Mouse (Mus musculus) MEL-GATA-1-ER (cell line): ENCODE data around the gene Cobll1.
"Not testable (repeated sequence)": the region's sequence is repeated elsewhere in the genome, so short reads cannot be mapped to it uniquely, and the experiment has no call there.

Experiments
- DNase-seq: peaks from one replicate; pipeline ENCODE4 v3.0.0-alpha.2; 2012; ENCODE audit warnings: low read depth; ENCODE audit errors: extremely low read depth

The Cobll1 gene

GRCm38 (mm10) chr2:65238964-65239570, at the start of gene Cobll1:
Gene Cobll1 (minus strand): TSS chr2:65239403.
- no peak for DNase-seq

DNA sequence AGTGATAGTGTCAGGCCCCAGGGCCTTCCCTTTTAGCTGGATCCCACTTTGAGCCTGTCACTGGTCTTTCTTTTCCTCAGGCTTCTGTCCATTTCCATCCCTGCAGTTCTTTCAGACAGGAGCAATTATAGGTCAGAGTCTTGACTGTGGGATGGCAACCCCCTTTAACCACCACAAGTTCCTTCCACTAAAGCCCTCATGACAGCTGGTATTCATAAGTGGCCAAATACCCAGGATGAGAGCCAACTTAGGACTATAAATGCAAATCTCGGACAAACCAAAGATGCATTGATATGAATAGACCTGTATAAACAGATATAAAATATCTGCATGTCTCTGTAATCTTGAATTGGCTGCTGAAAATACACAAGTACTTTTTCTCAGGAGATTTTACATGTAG, 49.5 kb upstream of the Cobll1 start:
- no peak for DNase-seq

GRCm38 (mm10) chr2:65285380-65285779, 46.2 kb upstream of the Cobll1 start:
- no peak for DNase-seq

- no peak for DNase-seq
Measured at GRCm38 (mm10) chr2:65282979-65283378, 43.8 kb upstream of the Cobll1 start.

DNA sequence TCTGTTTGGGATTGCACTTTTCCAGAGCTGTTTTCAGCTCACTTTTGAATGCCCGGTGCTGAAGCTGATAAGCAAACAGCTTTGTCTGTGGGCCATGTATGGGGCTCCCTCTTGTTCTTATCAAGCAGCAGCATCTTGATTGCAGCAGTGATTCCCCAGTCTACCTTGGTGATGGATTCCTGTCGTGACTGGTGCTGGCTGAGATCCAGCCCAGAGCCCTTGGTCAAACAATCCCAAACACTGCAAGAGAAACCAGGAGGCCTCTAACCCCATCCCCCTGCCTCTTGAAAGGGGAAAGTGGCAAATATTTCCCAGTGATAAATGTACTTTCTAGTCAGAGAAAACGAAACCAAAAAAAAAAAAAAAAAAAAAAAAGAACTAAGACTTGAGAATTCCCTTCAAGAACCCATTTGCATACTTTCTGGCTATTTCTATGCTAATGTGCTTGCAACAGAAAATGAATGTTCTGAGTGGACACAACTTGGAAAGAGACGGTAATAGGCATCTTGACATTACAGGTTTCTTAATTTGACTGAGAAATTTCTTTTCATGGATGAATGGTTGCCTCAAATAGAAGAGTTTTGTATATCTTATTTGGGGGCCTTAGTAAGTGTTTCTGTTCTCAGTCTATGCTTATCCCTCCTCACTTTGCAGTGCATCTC, 40.0 kb upstream of the Cobll1 start:
- no peak for DNase-seq

GRCm38 (mm10) chr2:65275443-65276061, 36.3 kb upstream of the Cobll1 start:
- no peak for DNase-seq

GRCm38 (mm10) chr2:65273910-65274309, 34.7 kb upstream of the Cobll1 start:
- DNase-seq, result no peak

DNA sequence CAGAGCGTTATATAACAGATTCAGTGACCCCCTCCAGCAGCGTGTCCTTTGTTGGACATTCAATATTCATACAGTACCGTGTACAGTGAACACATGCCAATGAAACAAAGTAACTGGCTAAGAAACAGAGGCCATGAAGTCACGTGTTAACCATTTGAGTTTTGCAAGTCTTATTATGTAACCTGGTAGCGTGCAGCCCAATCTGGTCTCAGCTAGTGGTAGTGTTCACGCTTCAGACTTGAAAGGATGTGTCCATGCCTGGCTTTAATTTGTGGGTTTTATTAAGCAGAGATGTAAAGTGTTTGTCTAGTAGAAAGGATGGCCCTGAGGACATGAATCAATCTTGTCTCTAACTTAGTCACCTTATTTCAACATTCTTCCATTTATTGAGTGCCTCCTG, 29.5 kb upstream of the Cobll1 start:
- DNase-seq, result no peak

DNA sequence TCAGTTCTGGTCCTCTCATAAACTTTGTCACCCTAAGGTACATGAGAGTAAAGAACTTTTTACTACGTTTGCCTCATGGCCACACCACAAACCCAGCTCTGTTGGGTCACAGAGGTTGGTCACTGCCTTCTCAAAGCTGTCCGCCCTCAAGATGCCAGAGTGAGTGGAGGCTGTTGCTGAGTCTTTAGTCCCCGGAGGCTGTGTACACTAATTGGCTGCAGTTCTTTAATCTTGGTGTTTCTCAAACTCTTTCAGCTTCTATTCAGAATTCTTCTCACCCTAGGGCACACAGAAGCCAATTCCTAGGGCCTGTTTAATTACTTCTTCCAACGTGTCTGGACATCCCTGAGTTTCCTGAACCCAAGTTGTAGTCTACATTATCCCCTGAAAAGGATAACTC, 28.6 kb upstream of the Cobll1 start:
- DNase-seq, result no peak

GRCm38 (mm10) chr2:65266576-65267299, 27.5 kb upstream of the Cobll1 start:
- DNase-seq, result no peak

GRCm38 (mm10) chr2:65262251-65262650, 23.0 kb upstream of the Cobll1 start:
- DNase-seq, result no peak

- DNase-seq, result not testable (repeated sequence)
Measured at GRCm38 (mm10) chr2:65260828-65261227, 21.6 kb upstream of the Cobll1 start.

DNA sequence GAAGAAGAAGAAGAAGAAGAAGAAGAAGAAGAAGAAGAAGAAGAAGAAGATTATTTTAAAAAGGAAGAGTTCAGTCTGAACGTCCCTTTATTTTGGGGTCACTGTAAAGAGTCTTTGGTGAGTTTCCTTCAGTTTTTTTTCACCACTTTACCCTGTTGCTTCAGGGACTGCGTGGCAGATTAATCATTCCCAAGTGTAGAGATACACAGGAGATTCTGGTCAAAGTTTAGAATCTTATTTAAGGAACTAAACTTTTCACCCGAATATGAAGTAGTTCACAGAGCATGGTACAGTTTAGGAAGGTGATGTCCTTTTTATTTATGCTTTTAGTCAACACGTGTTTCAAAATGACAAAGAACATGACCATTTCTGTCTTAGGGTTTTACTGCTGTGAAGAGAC, 21.2 kb upstream of the Cobll1 start:
- no peak for DNase-seq

DNA sequence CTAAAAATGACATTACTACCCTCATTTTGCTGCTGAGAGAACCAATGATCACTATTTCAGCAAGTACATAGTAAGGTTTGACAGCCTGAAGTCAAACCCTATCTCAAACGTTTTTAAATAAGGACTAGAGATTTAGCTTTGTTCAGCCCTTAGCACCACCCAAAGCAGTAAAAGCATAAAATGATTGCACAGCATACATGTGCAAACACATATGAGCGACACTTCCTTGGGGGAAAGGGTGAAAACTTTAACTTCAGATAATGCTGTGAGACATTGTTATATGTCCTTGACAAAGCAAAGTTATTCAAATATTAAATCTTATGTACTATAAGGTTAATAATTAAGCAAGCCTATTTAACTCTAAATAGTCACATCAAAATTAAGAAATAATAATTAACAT, 18.2 kb upstream of the Cobll1 start:
- DNase-seq, result no peak

GRCm38 (mm10) chr2:65256494-65257254, 17.5 kb upstream of the Cobll1 start:
- no peak for DNase-seq

DNA sequence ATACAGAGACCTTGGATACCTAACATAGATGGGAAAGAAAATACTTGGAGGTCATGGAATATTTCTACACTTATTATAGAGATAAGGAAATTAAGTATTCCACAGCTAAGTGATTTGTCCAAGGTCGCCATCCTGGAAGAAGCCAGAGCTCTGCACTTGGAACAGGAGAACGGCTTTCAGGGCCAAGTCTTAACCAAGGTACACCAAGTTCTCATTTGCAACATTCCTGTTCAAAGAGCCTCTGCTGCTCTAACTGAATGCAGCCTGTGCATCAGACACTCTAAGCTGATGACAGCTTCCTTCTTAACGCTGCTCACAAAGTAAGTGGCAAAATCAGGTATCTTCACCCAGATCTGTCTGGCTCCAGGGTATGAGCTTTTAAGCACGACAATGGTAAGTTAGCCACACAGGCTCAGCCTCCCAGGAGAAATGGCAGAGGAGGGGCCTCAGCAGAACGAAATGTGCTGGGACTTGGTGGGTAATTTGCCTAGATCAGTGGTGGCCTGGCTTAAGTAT, 11.4 kb upstream of the Cobll1 start:
- DNase-seq, result no peak

GRCm38 (mm10) chr2:65249575-65249974, 10.4 kb upstream of the Cobll1 start:
- DNase-seq, result no peak

GRCm38 (mm10) chr2:65240173-65240745, 1.1 kb upstream of the Cobll1 start:
- no peak for DNase-seq

GRCm38 (mm10) chr2:65238171-65238963, 836 bp downstream of the Cobll1 start:
- no peak for DNase-seq

- DNase-seq, result no peak
Measured at GRCm38 (mm10) chr2:65237610-65238170, 1.5 kb downstream of the Cobll1 start.
